Mouse (Mus musculus): Measurements from ENCODE around the gene Cdk4.

Gene Cdk4

DNA sequence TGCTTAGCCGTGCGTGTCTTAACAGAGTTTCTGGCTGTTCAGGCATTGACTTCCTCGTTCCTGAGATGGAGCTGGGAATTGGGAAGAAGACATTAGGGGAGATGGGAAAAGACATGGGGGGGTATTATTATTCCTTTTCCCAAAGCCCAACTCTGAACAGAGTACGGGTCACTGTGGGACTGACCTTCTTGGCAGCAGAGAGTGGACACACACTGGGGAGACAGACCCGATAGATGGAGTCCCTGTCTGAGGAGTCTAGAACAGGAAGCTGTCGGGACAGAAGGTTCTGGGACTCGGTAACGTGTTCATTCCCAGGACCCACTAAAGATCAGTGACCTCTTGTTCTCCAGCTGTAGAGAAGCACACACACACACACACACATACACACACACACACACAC is 12.3 kb downstream of the Cdk4 start:
- no peak for DNase-seq (ENCODE audit: low spot score in 2 of 2)

DNA sequence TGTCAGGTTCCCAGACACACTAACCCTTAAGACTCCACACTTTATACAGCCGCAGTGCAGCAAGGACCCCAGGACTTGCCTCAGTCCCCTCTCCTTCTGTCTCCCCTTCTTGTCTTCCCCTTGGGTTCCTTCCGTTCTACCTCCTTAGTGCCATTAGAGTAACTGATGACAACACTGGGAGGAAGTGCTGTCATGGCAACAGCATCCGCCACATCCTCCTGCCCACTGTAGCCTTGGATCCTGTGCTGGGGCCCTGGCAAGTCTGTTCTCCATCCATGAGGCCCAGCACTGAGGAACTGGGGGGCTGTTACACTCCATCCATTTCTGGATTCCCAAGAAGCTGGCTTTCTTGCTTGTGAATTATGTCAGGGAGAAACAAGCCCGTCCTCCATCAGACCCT is 12.7 kb downstream of the Cdk4 start:
- DNase-seq (ENCODE audit: low spot score in 2 of 2) = no peak

DNA sequence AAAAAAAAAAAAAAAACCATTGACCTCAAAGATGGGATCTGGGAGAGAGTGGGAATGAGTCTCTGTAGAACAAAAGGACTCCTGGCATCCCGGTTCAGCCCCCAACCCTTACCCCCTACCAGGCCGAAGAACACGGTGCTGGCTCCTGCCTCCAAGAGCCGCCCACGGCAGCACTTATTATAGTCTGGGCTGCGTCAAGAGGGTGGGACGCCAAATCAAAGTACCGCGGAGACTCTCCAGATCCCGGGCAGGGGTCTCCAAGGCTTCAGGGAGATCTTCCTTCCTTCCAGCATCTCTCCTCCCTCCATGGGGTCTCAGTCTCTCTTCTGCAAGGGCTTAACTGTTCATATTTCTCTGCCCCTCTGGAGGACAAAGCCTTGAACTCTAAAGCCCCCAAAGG is 14.2 kb downstream of the Cdk4 start:
- DNase-seq (ENCODE audit: low spot score in 2 of 2) = no peak

DNA sequence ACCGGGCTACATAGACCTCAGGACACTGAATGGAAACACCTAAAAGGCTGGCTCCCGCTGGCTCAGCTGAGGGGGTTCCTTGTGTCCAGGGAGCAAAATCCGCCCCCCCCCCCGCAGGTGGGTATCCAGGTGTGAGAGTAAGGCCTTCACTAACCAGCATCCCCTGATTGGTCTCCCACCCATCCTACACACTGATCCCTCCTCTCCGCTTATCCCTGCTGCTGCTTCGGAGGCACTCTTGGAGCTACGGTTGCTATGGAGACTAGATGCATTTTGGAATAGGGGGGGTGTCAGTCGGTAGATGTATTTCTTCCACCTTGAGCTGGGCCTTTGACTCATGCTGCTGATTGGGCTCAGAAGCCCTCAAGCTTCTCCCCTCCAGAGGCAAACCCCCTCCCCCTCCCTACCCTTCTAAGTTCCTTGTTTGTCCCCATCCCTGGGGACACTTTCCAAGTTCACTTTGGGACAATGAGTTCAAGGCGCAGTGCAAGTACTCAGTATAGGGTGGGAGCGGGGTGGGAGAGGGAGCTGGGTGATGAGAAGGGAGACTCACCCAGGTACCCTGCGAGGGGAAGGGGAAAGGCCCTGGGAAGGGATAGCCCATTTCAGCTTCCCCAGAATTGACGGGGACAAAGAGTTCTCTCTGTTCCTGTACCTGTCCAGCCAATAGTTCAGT is 14.8 kb downstream of the Cdk4 start:
- no peak for DNase-seq (ENCODE audit: low spot score in 2 of 2)

DNA sequence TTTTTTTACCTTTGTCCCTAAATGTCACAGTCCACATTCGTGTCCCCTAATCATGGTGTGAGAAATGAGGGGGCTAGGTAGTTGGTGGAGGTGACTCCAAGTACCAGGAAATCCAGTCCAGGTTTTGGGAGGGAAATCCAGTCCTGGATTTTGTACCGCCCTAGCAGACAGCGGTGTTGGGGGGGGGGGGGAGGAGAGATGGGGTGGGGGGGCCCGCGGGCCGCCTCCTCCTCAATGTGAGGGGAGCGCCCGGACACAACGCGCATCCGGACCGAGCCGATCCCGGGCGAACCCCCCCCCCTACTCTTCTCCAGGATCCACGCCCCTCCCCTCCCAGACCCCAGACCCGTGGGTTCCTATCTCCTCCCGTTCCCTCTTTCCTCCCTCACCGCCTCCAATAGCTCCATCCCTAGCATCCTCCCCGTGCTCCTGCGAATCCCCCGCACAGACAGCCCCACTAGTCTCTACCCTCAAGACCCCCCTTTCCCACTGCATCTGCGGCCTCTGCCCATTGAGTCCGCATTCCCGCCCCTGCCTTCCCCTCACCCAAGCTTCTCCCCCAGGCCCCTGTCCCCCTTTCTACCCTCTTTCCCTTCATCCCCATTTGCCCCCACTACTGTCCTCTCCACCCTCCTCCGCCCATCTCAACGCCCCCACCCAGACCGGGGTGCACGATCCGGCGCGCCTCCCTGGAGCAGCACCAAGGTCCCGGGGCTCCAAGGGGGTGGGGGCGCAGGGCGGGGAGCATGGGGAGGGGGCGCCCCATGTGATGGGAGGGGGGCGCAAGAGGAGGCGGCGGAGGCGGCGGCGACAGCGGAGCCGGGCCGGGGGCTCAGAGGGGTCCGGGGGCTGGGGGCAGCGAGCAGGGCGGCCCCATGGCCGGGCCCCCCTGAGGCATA is 15.6 kb downstream of the Cdk4 start:
- DNase-seq (ENCODE audit: low spot score in 2 of 2) = no peak

DNA sequence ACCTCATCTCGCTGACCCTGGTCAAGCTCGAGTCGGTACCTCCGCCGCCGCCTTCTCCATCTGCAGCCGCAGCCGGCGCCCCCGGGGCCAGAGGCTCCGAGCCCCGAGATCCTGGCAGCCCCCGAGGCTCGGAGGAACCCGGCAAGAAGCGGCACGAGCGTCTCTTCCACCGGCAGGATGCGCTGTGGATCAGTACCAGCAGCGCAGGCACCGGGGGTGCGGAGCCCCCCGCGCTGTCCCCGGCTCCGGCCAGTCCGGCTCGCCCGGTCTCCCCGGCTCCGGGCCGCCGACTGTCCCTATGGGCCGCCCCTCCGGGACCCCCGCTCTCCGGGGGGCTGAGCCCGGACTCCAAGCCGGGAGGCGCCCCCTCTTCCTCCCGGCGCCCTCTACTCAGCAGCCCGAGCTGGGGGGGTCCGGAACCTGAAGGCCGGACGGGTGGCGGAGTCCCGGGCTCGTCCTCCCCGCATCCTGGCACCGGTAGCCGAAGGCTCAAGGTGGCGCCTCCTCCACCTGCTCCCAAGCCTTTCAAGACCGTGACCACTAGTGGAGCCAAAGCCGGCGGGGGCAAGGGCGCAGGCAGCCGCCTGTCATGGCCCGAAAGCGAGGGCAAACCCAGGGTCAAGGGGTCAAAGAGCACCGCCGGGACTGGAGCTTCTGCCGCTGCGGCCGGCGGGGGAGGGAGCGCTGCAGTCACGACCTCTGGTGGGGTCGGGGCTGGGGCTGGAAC is 16.5 kb downstream of the Cdk4 start:
- no peak for DNase-seq (ENCODE audit: low spot score in 2 of 2)

DNA sequence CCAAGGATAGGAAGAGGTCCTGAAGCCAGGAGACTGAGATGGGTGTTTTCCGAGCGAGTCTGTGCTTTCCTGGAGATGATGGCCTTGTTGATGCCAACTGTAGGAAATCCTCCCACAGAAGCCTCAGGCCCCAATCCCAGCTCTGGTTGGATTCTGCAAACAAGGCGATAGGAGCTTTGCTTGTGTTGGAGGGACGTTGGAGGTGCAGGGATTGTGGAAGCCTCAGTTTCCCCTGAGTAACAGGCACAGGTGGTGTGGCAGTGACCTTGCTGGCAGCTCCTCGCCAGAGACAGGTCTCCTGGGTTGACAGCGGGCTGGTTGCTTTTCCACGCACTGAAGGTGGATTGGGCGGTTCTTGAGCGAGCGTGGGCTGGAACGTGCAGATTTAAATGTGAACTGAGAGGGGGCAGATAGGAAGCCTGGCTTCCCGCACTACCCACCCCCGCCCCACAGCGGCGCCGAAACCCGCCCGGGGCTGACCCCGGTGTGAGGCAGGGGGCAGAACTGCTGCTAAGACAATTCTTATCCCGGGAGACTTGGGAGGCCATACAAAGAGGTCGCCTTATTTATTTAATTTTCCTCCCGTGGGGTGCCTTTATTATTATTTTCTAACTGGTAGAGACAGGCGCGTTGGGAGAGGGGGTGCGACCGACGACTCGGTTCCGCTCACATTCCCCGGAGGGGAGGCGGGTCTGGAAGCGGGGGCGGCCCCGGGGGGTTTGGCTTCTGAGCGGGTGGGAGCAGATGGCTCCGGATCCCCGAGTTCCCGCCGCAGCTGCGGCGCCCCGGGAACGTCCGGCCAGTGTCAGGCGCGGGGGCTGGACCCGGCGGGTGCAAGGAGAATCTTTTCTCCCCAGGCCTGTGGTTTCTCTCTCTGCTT is 17.8 kb downstream of the Cdk4 start:
- no peak for DNase-seq (ENCODE audit: low spot score in 2 of 2)

DNA sequence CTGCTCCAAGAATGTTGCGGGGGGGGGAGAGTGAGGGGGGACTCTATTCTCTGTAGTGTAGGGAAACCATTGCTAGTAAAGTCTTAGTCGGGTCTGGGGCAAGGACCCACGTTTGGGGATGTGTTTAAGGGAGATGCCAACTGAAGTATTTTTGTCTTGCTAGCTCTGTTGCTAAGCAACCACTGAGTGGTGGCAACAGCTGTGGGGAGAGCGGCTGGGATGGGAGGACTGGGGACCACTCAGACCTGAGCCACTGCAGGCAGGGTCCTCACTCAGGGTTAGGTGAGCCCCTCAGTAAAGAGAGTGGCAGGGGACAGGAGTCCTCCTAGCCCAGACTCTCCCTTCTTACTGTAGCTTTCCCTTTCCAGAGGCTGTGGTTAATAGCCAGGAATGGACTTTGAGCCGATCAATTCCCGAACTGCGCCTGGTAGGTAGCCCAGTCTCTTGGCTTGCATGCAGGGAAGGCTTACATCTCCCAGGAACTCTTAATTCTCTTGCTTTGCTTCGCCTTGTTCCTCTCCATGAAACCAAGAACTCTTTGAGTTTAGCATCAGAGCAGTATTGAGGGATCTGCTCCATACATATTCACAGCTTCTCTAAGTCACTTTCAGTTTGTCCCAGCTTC is 18.8 kb downstream of the Cdk4 start:
- DNase-seq (ENCODE audit: low spot score in 2 of 2) = no peak

DNA sequence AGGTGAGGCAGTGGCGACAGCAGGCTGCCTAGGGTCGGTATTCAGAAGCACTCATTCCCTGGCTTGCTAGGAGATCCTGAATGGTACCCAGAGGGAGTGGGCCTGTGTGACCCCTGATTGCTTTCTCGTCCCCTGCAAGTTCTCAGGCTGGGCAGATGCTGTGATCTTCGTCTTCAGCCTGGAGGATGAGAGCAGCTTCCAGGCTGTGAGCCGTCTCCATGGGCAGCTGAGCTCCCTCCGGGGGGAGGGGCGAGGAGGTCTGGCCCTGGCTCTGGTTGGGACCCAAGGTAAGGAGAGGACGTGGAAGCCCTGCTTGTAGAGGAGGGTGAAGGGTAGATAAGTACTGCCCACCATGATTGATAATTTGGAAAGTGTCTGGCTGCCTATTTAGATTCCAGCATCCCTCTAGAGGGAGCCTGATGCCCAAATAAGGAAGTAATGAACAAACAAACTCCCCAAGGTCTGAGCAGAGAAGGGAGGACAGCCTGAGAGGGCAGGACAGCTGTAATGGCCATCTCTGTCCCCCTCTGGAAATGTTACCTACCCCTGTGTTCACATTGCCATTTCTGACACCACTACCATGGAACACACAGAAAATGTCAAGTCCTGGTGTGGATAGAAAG is 20.1 kb downstream of the Cdk4 start:
- no peak for DNase-seq (ENCODE audit: low spot score in 2 of 2)

DNA sequence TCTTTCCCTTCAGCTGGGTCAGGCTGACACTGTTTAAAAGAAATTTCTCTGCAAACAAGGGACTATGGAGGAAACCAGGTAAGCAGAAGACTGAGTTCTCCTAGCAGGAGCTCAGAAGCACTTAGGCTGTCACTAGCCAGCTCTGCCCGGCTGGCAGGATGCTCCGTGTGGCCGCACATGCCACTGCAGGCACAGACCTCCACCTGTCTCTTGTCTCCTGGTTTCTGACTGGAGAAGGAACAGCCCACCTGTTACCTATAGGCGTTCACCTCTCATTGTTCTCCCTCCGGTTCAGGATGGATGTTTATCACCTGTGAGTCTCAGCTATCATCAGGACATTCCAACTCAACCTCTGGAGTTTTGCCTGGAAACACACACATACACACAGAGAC is 20.6 kb downstream of the Cdk4 start:
- DNase-seq (ENCODE audit: low spot score in 2 of 2) = no peak

DNA sequence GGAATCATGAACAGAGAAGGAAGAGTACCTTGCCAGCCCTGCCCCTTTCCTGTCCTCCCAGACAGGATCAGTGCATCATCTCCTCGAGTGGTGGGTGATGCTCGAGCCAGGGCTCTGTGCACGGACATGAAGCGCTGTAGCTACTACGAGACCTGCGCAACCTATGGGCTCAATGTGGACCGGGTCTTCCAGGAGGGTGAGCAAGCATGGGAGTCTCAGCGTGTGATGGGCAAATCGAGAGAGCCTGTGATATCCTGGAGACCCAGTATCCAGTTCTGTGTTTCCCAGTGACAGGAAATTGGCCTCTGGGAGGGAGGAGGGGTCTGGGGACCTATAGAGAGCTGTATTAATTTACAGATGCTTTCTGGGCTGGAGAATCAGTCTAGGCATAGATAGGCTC is 21.7 kb downstream of the Cdk4 start:
- DNase-seq (ENCODE audit: low spot score in 2 of 2) = no peak

DNA sequence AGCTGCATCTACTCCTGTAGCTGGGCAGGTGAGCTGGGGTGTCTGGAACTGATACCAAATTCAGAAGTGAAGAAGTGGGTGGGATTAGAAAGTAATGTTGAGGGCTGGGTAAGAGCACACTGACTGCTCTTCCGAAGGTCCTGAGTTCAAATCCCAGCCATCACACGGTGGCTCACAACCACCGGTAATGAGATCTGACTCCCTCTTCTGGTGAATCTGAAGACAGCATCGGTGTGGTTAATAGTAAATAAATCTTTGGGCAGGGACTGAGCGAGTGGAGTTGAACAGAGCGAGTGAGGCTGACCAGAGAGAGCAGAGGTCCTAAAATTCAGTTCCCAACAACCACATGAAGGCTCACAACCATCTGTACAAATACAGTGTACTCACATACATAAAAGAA is 22.3 kb downstream of the Cdk4 start:
- DNase-seq (ENCODE audit: low spot score in 2 of 2) = no peak

DNA sequence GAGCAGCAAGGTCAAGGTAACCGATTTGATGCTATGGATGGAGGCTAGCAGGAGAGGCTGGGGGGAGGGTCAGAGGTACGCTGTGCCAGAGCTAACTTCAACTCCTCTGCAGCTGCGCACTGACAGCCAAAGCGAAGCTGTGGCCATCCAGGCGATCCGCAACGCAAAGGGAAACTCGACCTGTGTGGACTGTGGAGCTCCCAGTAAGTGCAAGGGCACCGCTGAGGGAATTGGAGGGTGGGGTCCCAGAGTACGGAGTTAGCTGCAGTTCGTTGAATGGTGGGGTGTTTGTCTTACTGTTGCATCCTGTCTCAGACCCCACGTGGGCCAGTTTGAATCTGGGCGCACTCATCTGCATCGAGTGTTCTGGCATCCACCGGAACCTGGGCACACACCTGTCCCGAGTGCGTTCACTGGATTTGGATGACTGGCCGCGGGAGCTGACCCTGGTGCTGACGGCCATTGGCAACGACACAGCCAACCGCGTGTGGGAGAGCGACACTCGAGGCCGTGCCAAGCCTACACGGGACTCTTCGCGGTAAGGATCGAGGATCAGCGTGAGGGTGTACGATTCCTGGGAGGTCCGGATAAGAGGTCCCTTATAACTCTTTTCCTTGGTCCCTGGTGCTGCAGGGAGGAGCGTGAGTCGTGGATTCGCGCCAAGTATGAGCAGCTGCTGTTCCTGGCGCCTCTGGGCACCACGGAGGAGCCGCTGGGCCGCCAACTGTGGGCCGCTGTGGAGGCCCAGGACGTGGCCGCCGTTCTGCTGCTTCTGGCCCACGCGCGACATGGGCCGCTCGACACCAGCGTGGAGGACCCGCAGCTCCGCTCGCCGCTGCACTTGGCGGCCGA is 27.5 kb downstream of the Cdk4 start:
- no peak for DNase-seq (ENCODE audit: low spot score in 2 of 2)

DNA sequence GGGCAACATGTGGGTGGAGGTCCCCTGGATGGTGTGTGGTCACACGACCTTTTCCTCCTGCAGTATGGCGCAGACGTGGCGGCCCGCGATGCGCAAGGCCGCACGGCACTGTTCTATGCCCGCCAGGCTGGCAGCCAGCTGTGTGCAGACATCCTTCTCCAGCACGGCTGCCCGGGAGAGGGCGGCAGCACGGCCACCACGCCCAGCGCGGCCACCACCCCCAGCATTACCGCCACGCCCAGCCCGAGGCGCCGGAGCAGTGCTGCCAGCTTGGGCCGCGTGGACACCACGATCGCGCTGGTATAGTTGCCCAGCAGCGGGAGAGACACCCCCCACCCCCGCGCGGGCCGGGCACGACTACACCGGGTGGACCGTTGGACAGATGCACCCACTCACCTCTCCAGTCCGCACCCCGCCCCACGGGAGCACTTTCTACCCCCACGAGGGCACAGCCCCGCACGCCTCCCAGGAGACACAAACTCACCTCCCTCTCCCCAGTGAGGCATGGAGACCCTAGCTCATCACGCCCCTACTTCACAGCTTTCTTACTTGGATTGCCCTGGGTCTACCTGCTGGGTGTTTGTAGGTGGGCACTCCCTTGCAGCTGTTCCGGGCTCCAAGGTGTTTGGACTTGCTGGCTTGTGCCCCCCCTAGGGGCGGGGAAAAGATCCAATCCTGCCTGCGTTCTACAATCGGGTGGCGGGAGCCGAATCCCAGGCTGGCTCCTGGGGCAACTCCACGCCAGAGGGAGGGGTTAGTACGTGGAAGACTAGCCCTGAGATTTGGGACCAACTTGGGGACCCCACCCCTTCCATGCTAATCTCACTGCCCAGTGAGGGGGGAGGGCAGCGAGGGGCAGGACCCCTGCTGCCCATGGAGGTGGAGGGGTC is 28.4 kb downstream of the Cdk4 start:
- no peak for DNase-seq (ENCODE audit: low spot score in 2 of 2)

DNA sequence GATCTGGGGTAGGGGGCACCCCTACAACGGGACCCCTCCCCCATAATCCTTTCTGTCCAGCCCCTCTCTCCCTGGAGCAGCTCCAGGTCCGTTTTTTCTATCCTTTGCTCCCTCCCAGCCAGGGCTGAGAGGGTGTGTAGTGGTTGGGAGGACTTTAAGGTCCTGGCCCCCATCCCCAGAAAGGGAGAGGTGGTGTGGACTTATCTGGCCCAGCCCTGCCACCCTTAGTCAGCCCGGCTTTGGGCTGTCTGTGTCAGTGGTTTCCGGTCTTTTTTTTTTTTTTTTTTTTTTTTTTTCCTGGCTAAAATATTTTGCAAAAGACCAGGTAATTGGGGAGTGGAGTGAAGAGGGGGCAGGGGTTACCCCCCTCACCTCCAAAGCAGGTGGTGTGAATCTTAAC is 29.4 kb downstream of the Cdk4 start:
- DNase-seq (ENCODE audit: low spot score in 2 of 2) = no peak

DNA sequence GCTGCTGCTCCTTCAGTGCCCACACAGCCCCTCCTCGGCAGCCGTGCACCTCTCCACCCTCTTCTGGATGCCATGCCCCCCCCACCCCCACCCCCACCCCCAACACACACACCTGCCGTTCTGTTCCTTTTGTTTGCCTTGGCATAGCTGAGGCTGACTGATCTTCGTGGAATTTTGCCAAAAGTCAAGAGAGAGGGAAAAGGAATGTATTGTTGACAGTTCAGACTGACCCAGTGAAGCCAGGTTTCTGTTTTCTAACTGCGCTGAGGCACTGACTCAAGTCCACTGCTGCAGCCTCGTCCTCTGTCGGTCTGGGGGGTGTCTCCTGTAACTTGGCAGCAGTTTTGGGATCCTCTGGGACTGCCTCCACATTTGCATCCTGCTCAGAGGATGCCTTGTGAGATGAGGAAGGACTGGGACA is 31.1 kb downstream of the Cdk4 start:
- DNase-seq (ENCODE audit: low spot score in 2 of 2) = no peak

DNA sequence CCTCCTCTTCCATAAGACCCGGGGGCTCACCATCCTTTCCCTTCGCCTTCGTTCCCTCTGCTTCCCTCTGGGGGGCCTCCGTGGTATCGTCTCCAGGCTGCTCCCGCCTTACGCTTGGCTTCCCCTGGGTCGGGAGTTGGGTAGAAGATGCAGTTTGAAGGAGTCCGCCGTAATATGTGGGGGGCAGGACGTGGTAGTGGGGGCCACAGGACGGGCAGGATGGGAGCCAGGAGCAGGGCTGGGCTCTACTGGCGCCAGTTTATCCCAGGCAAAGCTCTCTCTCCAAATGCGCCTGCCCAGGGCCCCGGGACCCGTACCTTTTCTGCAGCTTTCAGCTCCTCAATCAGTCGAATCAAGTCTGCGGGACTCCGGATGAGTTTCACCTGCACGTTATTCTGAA is 35.2 kb downstream of the Cdk4 start:
- DNase-seq (ENCODE audit: low spot score in 2 of 2) = no peak

DNA sequence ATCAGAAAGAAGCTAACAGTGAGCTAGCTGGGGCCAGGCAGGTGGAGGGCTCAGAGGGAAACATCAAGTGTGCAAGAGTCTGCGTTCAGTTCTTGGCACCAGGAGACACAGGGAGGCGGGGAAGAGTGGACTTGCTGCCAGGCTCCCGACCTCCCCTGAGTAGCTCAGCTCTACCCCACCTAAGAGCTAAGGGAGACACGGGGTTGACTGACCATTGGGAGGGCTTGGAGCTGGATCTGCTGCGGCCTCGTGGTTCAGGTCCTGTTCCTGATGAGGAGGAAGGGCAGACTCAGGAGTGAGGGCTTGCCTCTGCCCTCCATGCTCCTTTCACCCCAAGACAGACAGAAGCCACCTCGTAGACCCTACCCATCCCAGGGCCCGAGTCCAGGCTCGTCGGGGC is 35.9 kb downstream of the Cdk4 start:
- no peak for DNase-seq (ENCODE audit: low spot score in 2 of 2)

DNA sequence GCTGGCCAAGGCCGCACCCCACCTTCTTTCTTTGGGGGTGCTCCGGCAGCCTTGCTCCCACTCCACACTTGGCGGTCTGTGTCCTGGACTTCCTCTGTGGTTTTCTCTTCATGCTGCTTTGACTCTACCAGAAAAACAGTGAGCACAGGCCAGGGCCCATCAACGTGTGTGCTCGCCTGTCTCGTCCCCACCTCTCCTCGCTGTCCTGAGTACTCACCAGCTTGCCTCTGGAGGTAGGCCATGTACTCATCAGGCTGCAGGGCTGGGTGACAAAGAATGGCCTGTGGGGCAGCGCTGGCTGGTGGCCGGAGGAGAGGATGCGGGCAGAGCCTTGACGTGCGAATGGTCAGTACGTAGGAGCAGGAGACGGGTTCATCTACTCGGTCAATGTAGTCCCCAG is 36.5 kb downstream of the Cdk4 start:
- DNase-seq (ENCODE audit: low spot score in 2 of 2) = no peak
